Mouse (Mus musculus) adrenal gland, adult 8-10 months (tissue): ENCODE results near the gene Mysm1. TPM values are rescaled to one million over a fixed set of nuclear protein-coding genes. Genes with fewer than 3 reads are reported as not detected.
A peak's percentile ranks its signal among the peaks of the same experiment; 100 is the strongest.

Experiments used
- DNase-seq: peaks from one replicate; pipeline ENCODE4 v3.0.0; 2022
- total RNA-seq, 4 experiments: library from RNA; stranded (reverse); gene quantifications; 2 replicates each; pipeline ENCODE4 v1.2.4; 2022

Mysm1 gene
- total RNA-seq, result 10 to 100 TPM; 26.1 to 38.3 (median 32.2) TPM

DNA sequence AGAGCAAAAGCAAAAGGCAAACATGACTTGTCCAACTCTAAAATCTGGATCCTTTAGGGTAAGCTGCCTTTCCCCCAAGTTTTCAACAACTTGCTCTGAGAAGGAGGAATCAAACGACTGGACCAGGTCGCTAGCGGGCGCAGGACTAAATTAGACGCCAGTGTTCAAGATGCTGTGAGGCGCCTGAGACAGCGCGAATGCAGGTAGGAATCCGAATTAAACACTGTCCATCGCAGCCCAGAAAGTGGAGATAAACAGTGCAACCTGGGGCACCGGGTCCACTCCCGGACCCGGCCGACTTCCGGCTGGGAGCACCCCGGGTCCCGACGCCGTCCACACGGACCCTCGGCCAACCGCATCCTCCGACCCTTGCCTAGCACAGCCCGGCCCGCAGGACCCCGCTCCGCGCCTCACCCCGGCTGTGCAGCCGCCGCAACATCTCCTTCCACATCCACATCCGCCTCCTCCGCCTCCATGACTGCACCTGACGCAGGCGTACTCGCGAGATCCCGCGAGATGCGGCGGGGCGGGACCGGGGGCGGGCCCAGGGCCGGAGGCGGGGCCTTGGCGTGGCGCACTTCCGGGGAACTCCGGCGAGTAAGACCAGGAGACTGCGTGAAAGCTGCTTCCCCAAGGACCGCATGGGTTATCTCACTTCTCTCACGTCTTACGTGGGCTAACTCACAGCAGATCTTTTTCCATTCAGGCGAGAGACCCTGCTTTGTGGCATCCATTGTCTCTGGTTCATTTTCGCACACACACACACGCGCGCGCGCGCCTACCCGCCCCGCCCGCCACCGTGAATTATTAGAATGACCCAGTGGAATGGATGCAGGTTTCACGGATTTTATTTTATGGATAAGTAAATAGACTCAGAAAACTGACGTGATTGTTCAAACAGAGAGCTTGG is at the start of gene Mysm1:
Gene Mysm1 (minus strand): TSS at position 511 of the 910 bp plus-strand sequence.
- DNase-seq, result peak; percentile 90

DNA sequence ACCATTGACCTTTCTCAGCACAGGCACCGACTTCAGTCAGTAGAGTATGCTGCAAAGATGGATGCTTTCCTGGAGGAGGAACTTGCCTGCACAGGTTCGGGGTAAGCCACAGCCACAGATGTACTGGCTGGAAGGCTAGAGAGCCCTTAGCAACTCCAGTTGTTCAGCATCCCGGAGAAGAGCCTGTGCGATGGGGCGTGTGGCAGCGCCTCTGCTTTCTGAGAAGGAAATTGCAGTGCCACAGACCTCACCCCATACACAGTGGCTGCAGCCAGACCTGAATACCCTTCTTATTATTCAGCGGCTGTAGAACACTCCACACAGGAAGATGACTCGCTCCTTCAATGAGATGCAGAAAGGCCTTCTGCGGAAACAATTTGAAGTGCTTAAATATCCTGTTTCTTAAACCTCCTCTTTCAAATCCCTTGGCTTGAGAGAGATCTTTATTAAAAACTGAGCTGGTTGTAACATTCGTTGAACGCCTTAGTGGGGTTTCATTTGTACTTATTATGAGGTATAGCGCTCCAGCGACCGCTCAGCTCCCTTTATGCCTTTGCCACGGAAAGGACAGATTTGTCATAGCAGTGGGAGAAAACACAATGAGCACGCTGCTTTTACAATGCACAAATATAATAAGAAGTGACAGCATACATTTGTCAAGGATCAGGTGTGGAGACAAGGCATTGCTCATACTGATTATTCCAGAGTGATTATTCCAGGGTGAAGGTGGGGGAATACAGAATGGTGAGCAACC is 47.1 kb upstream of the Mysm1 start:
- no peak for DNase-seq

DNA sequence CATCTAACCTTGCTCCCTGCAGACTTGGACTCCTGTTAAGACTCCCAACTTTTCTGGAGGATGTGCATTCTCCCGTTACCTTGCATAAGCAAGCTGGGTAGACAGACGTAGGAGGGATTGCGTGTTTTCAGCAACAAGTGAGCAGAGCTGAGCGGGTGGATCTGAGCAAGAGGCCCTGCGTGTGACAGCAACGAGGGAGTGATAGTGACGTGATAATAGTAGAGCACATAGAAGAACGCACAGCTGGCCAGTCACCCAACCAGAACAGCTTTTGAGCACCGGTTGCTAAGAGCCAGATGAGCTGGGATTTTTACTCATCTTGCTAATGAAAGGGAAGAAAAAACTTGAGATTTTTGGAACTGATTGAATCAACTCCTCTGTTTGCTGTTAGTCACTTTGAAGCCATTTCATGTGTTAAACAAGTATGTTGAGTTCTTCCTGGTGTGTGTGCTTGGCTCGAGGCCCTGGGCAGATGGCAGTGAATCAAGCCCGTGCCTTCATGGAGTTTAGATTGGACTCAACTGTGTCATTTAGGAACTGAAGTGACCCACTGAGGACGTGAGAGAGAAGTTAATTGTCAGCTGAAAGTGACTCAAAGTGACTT is 44.6 kb upstream of the Mysm1 start:
- DNase-seq, result no peak

DNA sequence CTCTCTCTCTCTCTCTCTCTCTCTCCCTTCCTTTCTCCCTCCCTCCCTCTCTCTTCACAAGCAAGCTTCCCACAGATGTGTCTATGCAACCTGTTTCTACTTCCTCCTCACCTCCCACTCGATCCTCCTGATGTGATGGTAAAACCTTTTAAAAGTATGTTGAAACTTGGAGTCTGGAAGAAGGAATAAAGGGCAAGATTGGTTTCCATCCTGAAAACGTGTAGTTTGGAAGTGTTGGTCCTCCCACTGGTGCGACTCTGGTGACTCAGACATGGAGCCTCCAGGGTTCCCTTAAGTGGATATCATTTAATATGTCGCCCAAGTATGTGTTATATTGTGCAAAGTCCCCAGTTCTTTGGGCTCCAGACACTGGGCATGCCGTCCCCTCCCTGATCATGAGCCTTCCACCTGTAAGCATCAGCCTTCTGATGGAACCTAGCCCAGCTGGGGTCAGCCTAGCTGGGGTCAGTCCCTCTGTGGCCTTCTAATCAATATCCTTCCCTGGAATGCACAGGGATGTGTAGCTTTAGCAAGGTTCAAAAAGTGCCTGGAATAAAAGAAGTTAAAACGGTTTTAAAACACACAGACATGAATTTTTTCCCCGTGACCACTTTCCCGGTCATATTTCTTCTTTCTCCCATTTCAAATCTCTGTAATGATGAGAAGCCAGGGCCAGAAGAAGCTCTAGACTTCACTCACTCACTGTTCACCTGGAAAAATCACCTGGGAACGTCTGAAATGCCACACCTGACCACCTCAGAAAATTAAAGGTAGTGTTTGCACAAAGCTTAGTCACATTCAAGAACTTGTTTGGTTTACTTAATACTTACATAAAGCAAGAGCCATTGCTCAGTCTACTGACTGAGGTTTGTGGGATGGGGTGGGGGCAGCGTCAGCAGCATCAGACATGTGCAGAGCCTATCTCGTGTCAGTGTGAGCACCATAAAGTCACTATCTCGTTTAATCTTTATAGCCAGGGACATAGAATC is 43.0 kb upstream of the Mysm1 start:
- no peak for DNase-seq

DNA sequence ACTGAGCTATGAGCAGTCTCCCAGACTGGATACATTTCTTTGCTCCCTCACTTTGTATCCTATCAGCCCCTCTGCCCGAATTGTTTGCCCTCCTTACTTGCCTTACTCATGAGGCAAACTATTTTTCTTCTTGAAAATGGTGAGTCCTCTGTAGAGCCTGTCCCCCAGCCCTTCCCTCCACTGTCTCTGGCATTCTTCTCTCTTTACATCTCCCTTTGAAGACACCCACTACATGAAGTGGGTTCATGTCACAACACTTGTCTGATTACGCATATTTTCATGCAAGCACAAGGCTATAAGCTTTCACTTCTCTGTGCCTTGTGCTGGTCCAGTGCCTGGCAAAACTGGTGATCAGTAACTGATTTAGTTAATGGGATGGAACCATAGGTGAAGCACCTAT is 41.3 kb upstream of the Mysm1 start:
- DNase-seq, result no peak

DNA sequence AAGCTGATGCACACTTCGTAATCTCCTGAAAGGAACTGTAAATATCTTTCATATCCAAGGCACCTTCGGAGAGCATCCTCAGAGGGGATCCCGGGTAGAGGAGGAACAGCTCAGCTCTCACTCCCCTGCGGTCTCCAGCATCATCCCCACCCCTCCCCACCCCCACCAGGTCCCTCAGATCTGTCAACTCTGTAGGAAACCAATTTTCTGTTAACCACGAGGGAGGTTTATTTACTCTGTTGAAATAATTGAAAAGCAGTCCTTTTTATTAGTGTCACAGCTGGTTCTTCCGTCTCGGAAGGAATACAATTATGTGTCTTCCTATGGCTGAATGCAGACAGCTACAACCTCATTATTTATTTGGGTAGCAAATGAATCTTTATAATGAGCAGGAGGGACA is 39.3 kb upstream of the Mysm1 start:
- no peak for DNase-seq

DNA sequence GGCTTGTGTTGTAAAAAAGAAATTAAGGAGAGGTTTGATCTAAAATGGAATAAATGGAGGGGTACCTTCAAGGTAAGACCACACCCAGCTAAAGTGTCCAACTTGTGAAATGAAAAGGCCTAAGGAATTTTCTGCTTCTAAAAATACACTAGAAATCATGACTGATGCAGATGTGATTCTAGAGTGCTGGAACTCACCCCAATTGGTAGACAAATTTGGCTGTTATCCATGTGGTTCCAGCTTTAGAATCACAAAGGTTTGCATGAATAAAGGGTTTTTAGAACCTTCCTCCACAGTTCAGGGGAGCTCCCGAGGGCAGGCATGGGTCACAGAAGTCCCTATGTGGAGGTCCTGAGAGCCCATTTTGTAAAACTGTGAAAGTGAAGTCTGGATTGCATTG is 33.8 kb upstream of the Mysm1 start:
- DNase-seq, result no peak

DNA sequence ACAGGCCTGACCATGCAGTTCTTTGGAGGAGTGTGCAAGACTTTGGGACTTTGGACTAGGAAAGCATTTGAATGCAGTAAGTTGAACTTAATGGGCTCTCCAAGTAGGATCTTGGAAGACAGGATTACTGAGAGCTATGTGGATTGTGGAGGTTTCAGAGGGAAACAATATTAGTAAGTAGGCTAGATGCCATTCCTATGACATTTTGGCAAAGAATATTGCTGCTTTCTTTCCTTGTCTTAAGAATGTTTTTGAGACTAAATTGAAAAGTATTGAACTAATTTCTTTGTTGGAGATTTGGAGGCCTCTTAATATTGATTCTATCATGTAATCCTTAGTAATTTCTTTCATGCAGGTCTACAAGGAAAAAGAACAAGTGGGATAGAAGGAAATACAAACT is 33.4 kb upstream of the Mysm1 start:
- DNase-seq, result no peak

DNA sequence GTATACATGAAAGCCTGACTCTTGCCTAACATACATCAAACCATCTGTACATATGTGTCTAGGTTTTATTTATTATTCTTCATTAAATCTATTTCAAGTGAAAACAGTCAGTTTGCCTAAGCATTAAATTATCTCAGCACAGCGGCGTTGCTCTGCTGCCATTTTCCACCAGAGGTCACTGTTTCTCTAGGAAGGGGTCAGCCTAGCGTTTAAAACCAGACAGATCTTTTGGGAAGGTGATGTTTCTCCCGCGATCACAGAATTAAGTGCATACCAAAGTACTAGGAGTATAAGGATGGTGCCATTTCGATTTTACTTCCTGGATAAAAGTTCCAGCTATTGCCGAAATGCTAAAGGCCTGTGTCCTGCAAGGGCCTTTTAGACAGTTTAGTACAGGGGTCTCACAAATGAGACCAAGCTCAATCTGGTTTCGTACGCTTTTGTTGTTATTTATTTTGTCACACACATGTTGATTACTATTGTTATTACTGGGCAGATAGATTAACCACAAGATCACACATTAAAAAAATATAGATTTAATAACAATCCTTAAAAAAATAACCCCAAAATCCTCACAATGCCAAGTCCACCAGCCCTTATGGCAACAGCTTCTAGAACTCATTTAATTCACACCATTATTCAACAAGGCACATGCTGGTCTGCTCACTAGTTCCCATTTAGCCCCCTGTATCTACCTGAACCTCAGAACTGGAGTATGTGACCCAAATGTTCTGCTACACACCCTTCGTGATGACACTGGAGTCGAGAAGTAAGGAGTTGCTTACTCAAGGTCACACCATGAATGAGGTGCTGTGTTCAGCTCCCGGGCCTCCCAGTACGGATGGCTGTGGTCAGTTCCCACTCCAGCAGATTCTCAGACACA is 29.5 kb upstream of the Mysm1 start:
- DNase-seq, result peak; percentile 60

DNA sequence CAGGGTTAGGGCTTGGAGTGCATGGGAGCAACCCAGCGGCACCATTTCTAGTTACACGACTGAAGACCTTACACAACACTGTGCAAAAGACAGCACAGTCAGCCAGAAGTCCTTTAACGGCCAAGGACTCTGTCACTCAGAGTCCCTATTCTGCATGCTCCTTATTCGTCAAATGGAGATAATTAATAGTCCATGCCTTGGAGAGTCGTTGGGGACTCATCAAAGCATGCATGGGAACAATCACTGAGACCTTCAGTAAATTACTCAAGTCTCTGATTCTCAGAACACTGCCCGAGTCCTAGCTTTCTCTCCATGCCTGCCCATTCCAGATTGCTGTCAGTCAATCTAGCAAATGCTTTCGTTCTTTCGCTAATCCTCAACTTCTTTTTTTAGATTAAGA is 28.9 kb upstream of the Mysm1 start:
- DNase-seq, result peak; percentile 23

DNA sequence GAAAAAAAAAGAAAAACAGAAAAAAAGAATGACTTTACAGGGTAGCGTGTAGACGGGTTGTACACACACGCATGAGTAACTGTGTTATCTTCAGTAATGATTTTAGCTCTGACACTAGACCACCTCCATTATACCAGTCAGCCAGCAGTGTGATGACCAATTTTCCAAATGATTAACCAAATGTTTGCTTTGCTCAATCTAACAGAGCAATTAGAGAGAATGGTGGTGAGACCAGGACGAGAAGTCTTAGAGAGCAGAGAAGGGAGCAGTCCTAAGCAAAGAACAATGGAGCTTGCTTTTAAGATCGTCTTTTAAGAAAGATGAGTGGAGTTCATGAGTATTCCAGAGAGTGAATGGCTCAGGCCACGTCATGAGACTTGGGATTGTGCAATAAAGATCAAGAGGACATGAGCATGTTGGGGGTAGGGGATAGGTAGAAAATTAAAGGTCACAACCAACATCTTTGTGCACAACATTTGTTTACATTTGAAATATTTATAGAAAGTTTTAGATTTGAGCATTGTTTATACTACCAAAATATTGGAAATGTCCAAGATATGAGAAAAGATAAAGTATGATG is 26.4 kb upstream of the Mysm1 start:
- no peak for DNase-seq

DNA sequence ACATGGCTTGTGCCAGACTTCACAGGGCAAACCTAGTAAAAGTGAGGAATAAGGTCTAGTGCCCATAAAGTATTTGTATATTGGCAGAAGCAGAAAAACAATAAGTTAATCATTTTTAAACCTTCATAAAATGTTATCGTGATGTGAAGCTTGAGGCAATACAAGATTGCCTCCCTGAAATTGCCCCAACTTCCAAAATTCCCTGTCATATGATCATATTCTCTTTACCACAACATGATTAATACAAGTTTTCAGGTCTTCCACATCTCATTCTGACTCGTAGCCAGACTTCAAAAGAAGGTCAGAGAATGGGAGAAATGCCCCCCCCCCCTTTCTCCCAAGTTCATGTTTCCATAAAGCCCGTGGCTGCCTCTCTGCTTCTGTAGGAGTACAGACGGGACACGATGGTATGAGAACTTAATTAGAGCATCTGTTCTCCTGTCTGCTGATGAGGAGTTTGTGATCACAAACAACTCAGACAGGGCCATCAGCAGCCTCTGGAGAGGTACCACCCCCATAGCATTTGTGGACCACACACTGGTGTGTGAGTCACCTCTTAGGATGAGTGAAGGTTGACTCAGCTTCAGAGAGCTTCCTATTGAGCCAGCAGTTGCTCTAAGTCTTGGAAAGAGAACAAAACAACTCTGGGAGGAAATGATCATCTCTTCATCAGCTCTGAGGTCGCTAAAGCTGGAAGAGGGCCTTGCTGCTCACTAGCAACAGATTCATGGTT is 22.3 kb upstream of the Mysm1 start:
- no peak for DNase-seq

DNA sequence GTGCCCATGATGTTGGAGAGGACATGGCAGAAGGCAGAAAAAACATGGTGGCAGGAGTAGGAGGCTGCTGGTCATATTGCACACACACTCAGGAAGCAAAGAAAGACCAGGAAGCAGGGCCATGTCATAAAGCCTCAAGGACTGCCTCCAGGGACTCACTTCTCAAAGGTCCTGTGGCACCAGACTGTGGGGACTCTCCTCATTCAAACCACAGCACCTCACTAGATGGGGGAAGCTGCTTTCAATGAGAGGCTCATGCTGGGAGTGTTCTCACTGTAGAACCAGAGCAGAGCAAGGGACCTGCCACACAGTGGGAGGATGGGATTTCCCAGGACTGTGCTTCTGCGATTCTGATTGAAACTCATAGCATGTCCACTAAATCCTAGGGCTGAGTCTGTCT is 21.2 kb upstream of the Mysm1 start:
- DNase-seq, result no peak

DNA sequence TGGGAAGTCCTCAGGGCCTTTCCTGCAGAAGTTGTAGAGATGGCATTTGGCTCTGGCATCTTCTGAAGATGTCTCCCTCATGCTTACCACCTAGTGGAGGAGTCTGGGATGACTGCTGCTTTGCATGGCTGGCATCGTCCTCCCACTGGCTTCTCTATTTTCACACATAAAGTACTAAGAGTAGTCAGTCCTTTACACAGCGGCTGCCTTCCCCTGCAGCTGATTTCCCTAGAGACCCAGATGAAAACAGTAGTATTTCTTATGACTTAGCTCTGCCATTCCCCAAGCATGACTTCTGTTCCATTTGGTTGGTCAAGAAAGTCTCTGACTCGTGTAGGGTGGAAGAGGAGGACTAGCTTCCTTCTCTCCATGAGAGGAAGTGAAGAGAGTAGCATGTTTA is 20.3 kb upstream of the Mysm1 start:
- no peak for DNase-seq

DNA sequence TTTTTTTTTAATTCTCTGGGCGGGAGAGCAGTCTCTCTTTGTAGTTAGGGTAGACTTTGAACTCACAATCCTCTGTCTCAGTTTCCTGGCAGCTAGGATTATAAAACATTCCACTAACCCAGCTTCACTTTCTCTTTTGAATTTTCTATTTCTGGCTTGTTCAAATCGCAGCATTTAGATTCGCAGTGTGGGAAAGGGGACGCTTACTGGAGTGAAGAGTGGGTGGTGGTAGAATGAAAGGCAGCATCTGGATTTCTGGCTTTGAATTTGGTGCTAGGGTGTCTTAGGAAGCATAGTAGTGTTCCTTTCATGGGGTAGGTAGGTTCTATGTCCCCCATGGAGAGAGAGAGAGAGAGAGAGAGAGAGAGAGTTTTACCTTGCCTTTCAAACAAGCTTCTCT is 17.0 kb upstream of the Mysm1 start:
- no peak for DNase-seq

DNA sequence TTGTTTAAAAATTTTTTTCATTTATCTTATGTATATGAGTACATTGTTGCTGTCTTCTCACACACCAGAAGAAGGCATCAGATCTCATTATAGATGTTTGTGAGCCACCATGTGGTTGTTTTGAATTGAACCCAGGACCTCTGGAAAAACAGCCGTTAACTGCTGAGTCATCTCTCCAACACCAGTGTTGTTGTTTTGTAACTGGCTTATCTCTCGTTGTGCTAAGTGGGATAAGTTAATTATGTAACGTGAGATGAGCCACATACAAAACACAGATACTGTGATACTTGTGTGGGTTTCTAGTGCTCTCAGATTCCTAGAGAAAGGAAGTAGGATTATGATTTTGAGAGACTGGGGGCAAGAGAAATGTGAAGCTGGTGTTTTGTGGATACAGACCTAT is 11.3 kb upstream of the Mysm1 start:
- no peak for DNase-seq

DNA sequence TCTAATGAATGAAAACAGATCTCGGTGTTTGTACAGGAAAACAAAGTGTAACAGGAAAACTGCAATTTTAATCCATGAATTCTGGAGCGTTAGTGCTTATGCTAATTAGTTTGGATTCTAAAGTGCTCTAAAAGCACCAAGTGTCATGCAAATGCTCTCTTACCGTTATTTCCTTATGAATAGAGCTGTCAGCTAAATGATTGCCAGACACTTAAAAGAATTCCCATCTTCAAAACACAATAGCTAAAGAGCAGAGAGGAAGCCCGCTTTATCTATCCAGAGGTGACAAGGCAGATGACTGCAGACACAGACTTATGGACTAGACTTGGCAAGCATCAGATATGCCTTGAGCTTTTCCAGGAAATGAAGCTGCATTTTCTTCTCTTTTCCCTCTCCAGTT is 8.8 kb upstream of the Mysm1 start:
- no peak for DNase-seq

DNA sequence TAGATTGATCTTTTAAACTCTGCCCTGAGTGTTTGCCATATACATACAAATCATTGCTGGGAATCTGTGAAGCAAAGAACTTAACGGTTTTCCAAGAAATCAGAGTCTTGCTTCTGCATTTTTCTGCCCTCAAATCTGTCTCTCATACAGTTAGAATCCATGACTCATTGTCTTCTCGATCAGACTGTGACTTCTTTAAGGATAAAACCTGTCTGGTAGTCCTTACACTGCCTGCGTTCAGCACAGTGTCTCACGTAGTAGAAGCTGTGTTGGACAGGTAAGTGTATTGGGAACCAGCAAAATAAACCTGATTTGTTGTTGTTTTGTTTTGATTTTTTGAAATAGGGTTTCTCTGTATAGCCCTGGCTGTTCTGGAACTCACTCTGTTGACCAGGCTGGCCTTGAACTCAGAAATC is 608 bp upstream of the Mysm1 start:
- DNase-seq, result no peak

DNA sequence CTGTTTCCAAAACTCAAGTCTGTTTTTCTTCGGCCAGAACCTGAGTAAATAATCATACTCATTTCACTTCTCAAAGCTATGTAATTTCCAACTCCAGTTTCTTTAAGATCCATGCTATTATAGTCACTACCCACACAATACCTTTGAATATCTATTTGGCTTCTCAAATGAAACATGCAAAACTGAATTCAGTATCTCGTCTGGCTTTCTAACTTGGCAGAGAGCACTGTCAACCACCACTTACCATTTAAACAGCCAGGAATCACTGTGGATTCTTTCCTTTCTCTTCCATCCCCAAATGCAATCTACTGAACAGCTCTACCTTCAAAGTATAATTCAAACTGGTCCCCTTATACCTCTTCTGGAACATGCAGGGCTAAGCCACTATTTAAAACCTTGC is 5.6 kb downstream of the Mysm1 start:
- DNase-seq, result no peak

DNA sequence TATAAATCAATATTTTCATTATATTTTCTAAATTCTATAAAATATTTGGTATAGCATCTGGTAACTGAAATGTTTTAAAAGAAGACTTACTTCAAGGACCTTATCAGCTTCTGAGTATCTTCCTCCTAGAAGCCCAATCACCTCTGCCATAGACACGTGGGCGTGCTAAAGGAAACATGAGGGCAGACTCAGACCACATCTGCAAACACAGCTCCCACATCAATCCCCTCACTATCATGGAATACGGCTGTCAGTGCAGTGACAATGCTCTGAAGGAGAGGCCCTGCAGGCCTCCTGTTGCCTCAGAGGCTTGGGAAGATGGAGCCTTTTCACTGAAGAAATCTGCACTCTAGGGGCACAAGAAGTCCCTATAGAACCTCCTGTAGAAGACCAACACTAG is 26.1 kb downstream of the Mysm1 start:
- DNase-seq, result no peak
